Mouse (Mus musculus) ZHBTc4 (cell line): ENCODE data around the gene Eml1.

Source experiments
- DNase-seq: peaks from one replicate; pipeline ENCODE4 v3.0.0-alpha.2; 2011; ENCODE audit warnings: low read depth, low spot score

Gene Eml1

GRCm38 (mm10) chr12:108373611-108374010, 2.9 kb downstream of the Eml1 start:
- peak; percentile 58 for DNase-seq

- no peak for DNase-seq
Observed at GRCm38 (mm10) chr12:108374689-108375088, 3.9 kb downstream of the Eml1 start.

GRCm38 (mm10) chr12:108378379-108379133, 7.8 kb downstream of the Eml1 start:
- no peak for DNase-seq

- no peak for DNase-seq
Observed at GRCm38 (mm10) chr12:108386476-108387232, 15.9 kb downstream of the Eml1 start.

- no peak for DNase-seq
Observed at GRCm38 (mm10) chr12:108389718-108390117, 19.0 kb downstream of the Eml1 start.

GRCm38 (mm10) chr12:108392254-108393044, 21.7 kb downstream of the Eml1 start:
- no peak for DNase-seq

- no peak for DNase-seq
Observed at GRCm38 (mm10) chr12:108393082-108393481, 22.3 kb downstream of the Eml1 start.

GRCm38 (mm10) chr12:108393637-108394036, 22.9 kb downstream of the Eml1 start:
- no peak for DNase-seq

- DNase-seq: no peak
Observed at GRCm38 (mm10) chr12:108394534-108395284, 24.0 kb downstream of the Eml1 start.

GRCm38 (mm10) chr12:108395285-108395660, 24.5 kb downstream of the Eml1 start:
- DNase-seq: no peak

GRCm38 (mm10) chr12:108396081-108396947, 25.6 kb downstream of the Eml1 start:
- peak; percentile 96 for DNase-seq

- DNase-seq: no peak
Observed at GRCm38 (mm10) chr12:108398681-108399080, 27.9 kb downstream of the Eml1 start.

- no peak for DNase-seq
Observed at GRCm38 (mm10) chr12:108399191-108399590, 28.4 kb downstream of the Eml1 start.

- DNase-seq: no peak
Observed at GRCm38 (mm10) chr12:108400951-108401350, 30.2 kb downstream of the Eml1 start.

- DNase-seq: no peak
Observed at GRCm38 (mm10) chr12:108403957-108404356, 33.2 kb downstream of the Eml1 start.

- no peak for DNase-seq
Observed at GRCm38 (mm10) chr12:108409100-108409499, 38.3 kb downstream of the Eml1 start.

- DNase-seq: no peak
Observed at GRCm38 (mm10) chr12:108410416-108411208, 39.9 kb downstream of the Eml1 start.

- DNase-seq: no peak
Observed at GRCm38 (mm10) chr12:108414932-108415331, 44.2 kb downstream of the Eml1 start.

GRCm38 (mm10) chr12:108419570-108419969, 48.8 kb downstream of the Eml1 start:
- DNase-seq: no peak

- DNase-seq: no peak
Observed at GRCm38 (mm10) chr12:108421477-108421876, 50.7 kb downstream of the Eml1 start.
